Mouse (Mus musculus) cerebellum, adult 2 months (tissue): Measurements from ENCODE around the gene Slain2.
"Not testable (repeated sequence)": the region's sequence is repeated elsewhere in the genome, so short reads cannot be mapped to it uniquely, and the experiment has no call there.

ENCODE experiments used
- CTCF ChIP-seq: fragments of 200-500 bp; IDR thresholded peaks from 2 replicates; pipeline ENCODE4 v1.5.1; 2011; ENCODE audit warnings: low read depth, mild to moderate bottlenecking, control low read depth, low read length, moderate library complexity, borderline replicate concordance; ENCODE audit not compliant: insufficient read depth
- POLR2A ChIP-seq: fragments of 200-500 bp; IDR thresholded peaks from 2 replicates; pipeline ENCODE4 v1.6.1; 2011; ENCODE audit warnings: low read length, control low read depth, borderline replicate concordance; ENCODE audit not compliant: insufficient read depth

DNA sequence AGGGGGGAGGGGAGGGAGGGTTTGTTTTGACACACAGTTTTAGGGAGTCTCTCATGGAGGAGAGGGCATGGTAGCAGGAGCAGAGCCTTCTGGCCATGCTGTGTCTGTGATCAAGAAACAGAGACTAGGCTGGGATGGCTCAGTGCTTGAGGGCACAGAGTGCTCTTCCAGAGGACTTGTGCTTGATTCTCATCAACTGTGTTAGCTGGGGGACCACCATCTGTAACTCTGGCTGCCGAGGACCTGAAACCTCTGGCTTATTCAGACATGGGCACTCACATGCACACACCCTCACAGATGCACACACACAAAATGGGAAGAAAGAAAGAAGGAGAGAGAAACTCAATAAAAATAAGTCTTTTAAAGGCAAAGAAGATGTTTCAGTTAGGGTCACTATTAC is 84.4 kb downstream of the Slain2 start:
- TF ChIP-seq CTCF, POLR2A: not testable (repeated sequence)
